Mouse (Mus musculus) hindbrain, embryonic 11.5 days (tissue): Measurements from ENCODE around the gene Spin1. TPM values are rescaled to one million over a fixed set of nuclear protein-coding genes. Genes with fewer than 3 reads are reported as not detected.

Experiments
- ATAC-seq: fragments of 200-750 bp; cut with Nextera tagmentation; 2 replicates; pipeline ENCODE4 v1.8.0; 2017; ENCODE audit warnings: mild to moderate bottlenecking, moderate TSS enrichment, moderate library complexity; ENCODE audit not compliant: low FRiP score
- DNase-seq: peaks from one replicate; pipeline ENCODE4 v3.0.0-alpha.2; 2015; ENCODE audit warnings: low spot score
- H3K27ac ChIP-seq: fragments of 300-500 bp; sonication (generic); 2 replicates; pipeline ENCODE4 v1.5.1; 2014; ENCODE audit warnings: mild to moderate bottlenecking, low read depth, low read length
- H3K27me3 ChIP-seq: fragments of 300-500 bp; sonication (generic); 2 replicates; pipeline ENCODE4 v1.6.1; 2014; ENCODE audit warnings: mild to moderate bottlenecking, low read length, moderate library complexity, mixed read lengths; ENCODE audit not compliant: control insufficient read depth, insufficient read depth
- H3K36me3 ChIP-seq: fragments of 300-500 bp; sonication (generic); 2 replicates; pipeline ENCODE4 v1.6.1; 2014; ENCODE audit warnings: mild to moderate bottlenecking, low read length, moderate library complexity, mixed read lengths; ENCODE audit not compliant: control insufficient read depth, insufficient read depth
- H3K4me1 ChIP-seq: fragments of 300-500 bp; sonication (generic); replicated peaks from 2 replicates; pipeline ENCODE4 v1.6.1; 2014; ENCODE audit warnings: low read length, mixed read lengths; ENCODE audit not compliant: control insufficient read depth, insufficient read depth
- H3K4me2 ChIP-seq: fragments of 300-500 bp; sonication (generic); replicated peaks from 2 replicates; pipeline ENCODE4 v1.6.1; 2014; ENCODE audit warnings: mild to moderate bottlenecking, low read depth, low read length
- H3K4me3 ChIP-seq: fragments of 300-500 bp; sonication (generic); 2 replicates; pipeline ENCODE4 v1.5.1; 2014; ENCODE audit warnings: low read depth, low read length
- H3K9ac ChIP-seq: fragments of 300-500 bp; sonication (generic); 2 replicates; pipeline ENCODE4 v1.6.1; 2014; ENCODE audit warnings: low read depth, low read length
- H3K9me3 ChIP-seq: fragments of 300-500 bp; sonication (generic); 2 replicates; pipeline ENCODE4 v1.6.1; 2016; ENCODE audit warnings: low read length; ENCODE audit not compliant: control insufficient read depth
- WGBS: fragments of 180-500 bp; shearing (Covaris S2); extraction: QIAGEN DNeasy Blood & Tissue Kit; methylation state at CpG from one replicate; pipeline ENCODE4 v1.1.7; 2014; 5-methylcytosine and 5-hydroxymethylcytosine counted together
- polyA plus RNA-seq: library from polyadenylated mRNA; unstranded; fragments of >200 nt; fragmentation: Nextera tagmentation; extraction: Ambion mirVana; gene quantifications from 2 replicates; pipeline ENCODE4 v1.2.1, GENCODE M21; 2014

Spin1 gene
- polyA plus RNA-seq, 1 experiment from 2014 or later: 102 TPM

DNA sequence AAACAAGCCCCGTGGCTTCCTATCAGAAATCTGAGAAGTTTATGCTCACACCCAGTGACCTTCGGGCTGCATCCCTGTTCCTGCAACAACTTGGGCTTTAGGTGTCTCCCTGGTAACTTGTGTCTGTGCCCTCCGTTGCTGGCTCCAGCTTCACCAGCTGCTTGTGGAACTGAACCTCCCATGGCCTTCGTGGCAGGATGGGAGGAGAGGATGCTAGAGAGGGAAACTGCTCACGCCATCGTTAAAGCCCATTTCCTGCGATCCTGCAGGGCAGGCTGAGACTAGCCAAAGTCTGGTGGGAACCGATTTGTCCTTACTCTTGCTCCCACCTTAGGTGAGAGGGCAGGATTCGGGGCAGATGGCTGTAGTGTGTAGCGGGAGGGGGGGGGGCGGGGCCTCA is 66.0 kb downstream of the Spin1 start:
- Histone ChIP-seq H3K27ac (no peak overlapping the region), H3K27me3 (no peaks in the 10 kb centered on the region), H3K36me3 (no peaks in the 10 kb centered on the region), H3K4me1 (peaks cover 10% of the 10 kb centered on the region; the same call in 1 of the 2 replicates), H3K9ac (no peak overlapping the region), H3K4me2 (no peak overlapping the region), H3K9me3 (no peaks in the 10 kb centered on the region), H3K4me3 (no peak overlapping the region)
- 69% methylated on average over 11 of the region's 11 CpGs for WGBS
- ATAC-seq (no peak), DNase-seq (no peak)

DNA sequence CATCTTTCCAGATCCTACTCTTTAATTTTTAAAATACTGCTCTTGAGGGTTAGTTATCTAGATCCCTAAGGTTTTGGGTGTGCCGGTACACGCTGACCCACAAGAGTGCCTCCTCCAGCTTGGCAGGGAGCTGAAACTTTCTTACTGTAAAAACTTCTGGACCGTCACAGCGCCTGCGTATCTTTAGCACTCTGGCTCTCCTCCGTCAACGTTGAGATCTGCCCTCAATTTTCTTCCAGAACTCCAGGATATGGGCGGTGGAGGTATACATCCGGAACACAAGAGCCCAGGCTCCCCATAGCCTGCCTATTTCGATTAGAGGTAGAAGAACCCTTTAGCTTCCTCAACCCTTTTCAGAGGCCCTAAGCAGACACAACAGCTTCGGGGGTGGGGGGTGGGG is 69.5 kb downstream of the Spin1 start:
- Histone ChIP-seq H3K9me3 (no peaks in the 10 kb centered on the region), H3K36me3 (no peaks in the 10 kb centered on the region), H3K4me1 (peaks cover 10% of the 10 kb centered on the region; the same call in 1 of the 2 replicates), H3K4me3 (no peak overlapping the region; the same call in 1 of the 2 replicates), H3K4me2 (peak overlapping the region; percentile 94), H3K9ac (0 out of 2 replicates have a peak overlapping the region, but pooled peaks have one; percentile 41), H3K27me3 (0 out of 2 replicates have a peak, but pooled peaks cover 2% of the 10 kb centered on the region), H3K27ac (no peak overlapping the region)
- DNase-seq (no peak), ATAC-seq (no peak; the same call in none of the 2 replicates)
- WGBS: 33% methylated on average over 11 of the region's 11 CpGs

DNA sequence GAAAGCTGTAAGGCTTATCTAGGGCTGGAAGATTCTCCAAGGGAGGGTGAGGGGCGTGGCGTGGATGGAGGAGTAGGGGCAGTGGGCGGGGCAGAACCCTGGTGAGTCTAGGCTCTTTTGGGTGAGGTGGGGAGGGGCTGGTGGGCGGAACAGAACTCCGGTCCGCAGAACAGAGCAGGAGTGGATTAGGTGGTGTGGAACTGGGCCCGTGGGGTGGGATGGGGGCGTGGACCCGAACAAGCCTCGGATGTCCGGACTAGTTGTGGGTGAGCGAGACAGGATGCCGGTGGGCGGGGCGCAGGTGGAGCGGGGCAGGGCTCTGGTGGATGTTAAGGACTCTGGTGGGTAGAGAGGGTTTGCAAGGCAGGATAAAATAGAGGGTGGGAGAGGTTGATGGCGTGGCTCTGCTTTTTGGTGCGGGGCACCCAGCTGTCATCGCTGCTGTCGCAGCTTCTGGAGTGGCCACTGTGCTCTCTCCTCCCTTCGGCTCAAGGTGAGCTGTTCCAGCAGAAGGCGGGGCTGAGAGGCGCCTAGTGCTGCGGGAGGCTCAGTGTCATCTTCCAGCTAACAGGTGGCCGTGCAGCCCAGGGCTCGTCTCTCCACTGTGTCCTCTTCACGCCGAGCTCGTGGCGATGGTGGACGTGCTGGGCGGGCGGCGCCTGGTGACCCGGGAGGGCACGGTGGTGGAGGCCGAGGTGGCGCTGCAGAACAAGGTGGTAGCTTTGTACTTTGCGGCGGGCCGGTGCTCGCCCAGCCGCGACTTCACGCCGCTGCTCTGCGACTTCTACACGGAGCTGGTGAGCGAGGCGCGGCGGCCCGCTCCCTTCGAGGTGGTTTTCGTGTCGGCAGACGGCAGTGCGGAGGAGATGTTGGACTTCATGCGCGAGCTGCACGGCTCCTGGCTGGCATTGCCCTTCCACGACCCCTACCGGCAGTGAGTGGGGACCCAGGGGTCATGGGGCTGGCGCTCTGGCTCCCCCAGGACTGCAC is 70.3 kb downstream of the Spin1 start, which contains the start of gene Nxnl2:
TSS of gene Nxnl2 (plus strand) at position 332 of the 990 bp plus-strand sequence.
- H3K4me1 ChIP-seq: peaks cover 10% of the 10 kb centered on the region; the same call in 1 of the 2 replicates
- peak within 1 kb of the TSS; percentile 94 for H3K4me2 ChIP-seq
- ATAC-seq (peak; percentile 76), DNase-seq (peak; percentile 65)
- H3K4me3 ChIP-seq: peak within 1 kb of the TSS; percentile 47
- no peak within 1 kb of the TSS for H3K27ac ChIP-seq
- H3K36me3 ChIP-seq: no peaks in the 10 kb centered on the region
- no peaks in the 10 kb centered on the region for H3K9me3 ChIP-seq
- under 1% methylated on average over 61 of the region's 64 CpGs for WGBS
- 0 out of 2 replicates have a peak, but pooled peaks cover 2% of the 10 kb centered on the region for H3K27me3 ChIP-seq
- peak within 1 kb of the TSS; percentile 41; the same call in 1 of the 2 replicates for H3K9ac ChIP-seq

DNA sequence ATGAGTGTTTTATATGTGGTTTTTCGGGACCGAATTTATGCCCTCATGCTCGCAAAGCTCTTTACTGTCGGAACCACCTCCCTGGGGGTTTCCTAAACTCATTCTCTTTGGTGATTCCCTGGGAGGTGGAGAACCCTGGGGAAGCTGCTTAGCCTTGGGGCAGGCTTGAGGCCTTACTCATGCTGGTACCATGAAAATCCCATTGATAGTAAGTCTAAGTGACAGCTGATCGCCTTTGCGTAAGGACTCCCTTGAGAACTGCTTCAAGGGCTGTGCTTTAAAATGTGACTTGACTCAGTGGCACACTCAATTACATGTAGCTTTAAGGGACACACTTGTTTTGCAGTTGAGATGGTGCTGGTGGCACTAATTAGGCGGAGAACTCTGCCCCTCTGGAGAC is 71.9 kb downstream of the Spin1 start:
- ATAC-seq: no peak
- WGBS: 90% methylated on average over 7 of the region's 7 CpGs
- H3K27me3 ChIP-seq: 0 out of 2 replicates have a peak, but pooled peaks cover 2% of the 10 kb centered on the region

DNA sequence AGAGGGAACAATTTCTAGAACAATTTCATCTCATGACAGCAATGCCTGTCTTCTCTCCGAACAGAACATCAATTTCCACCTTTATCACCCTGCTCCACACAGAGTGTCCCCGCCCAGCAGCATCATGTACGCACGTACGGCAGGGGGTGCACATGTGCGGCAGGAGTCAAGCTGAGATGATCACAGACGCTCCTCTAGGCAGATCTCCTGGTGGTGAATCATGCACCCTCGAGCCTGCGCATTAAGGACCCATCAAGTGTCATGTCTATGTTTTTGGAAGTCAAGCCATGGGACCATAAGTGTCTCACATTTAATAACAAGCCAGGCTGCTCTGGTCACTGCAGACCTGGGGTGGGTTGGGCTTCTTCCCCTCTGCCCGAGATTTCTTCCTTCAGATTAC is 78.3 kb downstream of the Spin1 start:
- DNase-seq: no peak
- WGBS: 82% methylated on average over 10 of the region's 10 CpGs
- no peak overlapping the region for H3K27ac ChIP-seq
- no peak for ATAC-seq
- H3K4me2 ChIP-seq: no peak overlapping the region
- no peaks in the 10 kb centered on the region for H3K9me3 ChIP-seq
- no peak overlapping the region for H3K9ac ChIP-seq
- no peak overlapping the region for H3K4me3 ChIP-seq
- no peaks in the 10 kb centered on the region for H3K36me3 ChIP-seq
- no peaks in the 10 kb centered on the region for H3K4me1 ChIP-seq
- H3K27me3 ChIP-seq: no peaks in the 10 kb centered on the region

More for the DNA sequence above, 71.9 kb downstream of the Spin1 start:
- H3K9me3 ChIP-seq: no peaks in the 10 kb centered on the region
- no peak overlapping the region for H3K4me3 ChIP-seq
- H3K27ac ChIP-seq: no peak overlapping the region
- no peak overlapping the region for H3K9ac ChIP-seq
- no peaks in the 10 kb centered on the region for H3K36me3 ChIP-seq
- H3K4me1 ChIP-seq: peaks cover 10% of the 10 kb centered on the region; the same call in 1 of the 2 replicates
- H3K4me2 ChIP-seq: no peak overlapping the region
- no peak for DNase-seq

DNA sequence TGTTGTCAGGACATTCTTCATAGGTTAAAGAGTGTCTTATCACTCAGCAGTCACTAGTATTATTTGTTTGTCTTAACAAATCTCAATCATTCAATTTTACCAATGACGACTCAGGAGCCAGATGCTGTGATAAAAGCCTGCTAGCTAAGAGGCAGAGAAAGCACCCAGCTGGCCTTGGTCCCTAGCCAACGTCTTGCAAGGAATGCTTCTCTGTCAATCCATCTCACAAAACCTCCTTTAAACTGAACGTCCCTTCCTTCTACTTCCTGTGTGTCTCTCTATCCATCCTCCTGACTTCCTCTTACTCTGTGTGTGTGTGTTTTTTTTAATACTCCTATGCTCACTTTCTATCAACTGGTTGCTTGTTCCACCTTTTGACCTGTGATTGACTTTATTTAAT is 78.7 kb downstream of the Spin1 start:
- Histone ChIP-seq H3K4me1 (no peaks in the 10 kb centered on the region), H3K36me3 (no peaks in the 10 kb centered on the region), H3K9me3 (no peaks in the 10 kb centered on the region), H3K4me2 (no peak overlapping the region), H3K4me3 (no peak overlapping the region), H3K27me3 (no peaks in the 10 kb centered on the region), H3K27ac (no peak overlapping the region), H3K9ac (no peak overlapping the region)
- ATAC-seq: no peak
- DNase-seq: no peak
- WGBS: 67% methylated on average over 3 of the region's 3 CpGs

DNA sequence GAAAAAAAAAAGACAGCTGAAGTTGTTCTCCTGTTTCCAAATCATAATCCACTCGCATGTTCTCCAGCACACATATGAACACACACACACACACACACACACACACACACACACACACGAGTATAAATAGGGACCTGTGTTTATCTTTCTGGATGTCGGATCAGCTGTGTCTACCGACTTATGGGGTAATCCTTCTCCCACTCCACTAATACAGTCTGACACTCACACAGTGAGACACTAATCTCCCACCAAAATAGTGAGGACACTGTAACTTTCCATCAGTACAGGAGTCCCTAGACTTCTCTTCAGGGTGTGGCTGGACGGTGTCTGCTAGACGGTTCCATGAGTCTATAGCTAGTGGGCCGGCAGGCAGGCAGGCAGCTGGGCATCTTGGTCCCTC is 81.6 kb downstream of the Spin1 start:
- WGBS: 86% methylated on average over 7 of the region's 7 CpGs
- Histone ChIP-seq H3K9ac (no peak overlapping the region), H3K36me3 (no peaks in the 10 kb centered on the region), H3K9me3 (no peaks in the 10 kb centered on the region), H3K4me1 (no peaks in the 10 kb centered on the region), H3K27me3 (no peaks in the 10 kb centered on the region), H3K4me2 (no peak overlapping the region), H3K27ac (no peak overlapping the region), H3K4me3 (no peak overlapping the region)
- ATAC-seq (no peak), DNase-seq (no peak)

DNA sequence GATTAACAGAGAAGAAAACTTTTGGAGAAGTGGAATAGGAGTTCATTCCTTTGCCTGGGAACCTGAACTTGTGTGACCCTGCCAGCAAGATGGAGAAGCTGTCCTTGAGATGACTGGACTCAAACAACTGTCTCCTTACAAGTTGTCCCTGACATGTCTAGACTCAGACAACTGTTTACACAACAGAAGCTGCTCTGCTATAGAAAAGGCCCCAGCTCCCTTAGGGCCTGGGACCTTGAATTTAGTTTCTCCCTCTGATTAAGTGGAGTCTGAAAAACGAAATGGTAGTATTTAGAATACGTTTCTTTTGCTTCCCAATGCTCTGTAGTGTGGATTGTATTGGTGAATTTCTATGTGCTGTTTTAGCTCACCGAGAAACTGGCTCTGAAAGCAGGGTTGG is 84.2 kb downstream of the Spin1 start:
- ATAC-seq (no peak), DNase-seq (no peak)
- Histone ChIP-seq H3K4me2 (no peak overlapping the region), H3K27ac (no peak overlapping the region), H3K9ac (no peak overlapping the region), H3K4me1 (no peaks in the 10 kb centered on the region), H3K9me3 (no peaks in the 10 kb centered on the region), H3K36me3 (no peaks in the 10 kb centered on the region), H3K27me3 (no peaks in the 10 kb centered on the region), H3K4me3 (no peak overlapping the region)
- 84% methylated on average over 3 of the region's 3 CpGs for WGBS
